Mouse (Mus musculus): Measurements from ENCODE around the gene Cacnb2. TPM values are rescaled to one million over a fixed set of nuclear protein-coding genes. Genes with fewer than 3 reads are reported as not detected.

Cacnb2 gene
- total and polyA plus RNA-seq, 3 experiments, result not detected

Other genes starting within 250 kb of the Cacnb2 start
- not detected in 2 replicates for gene Slc39a12, start 214.8 kb upstream of the Cacnb2 start, total RNA-seq (2012; rRNA removed)
- gene Slc39a12, start 214.8 kb upstream of the Cacnb2 start, polyA plus RNA-seq (2012; ENCODE audit: insufficient read depth in 1 of 2, insufficient read length in 2 of 2, low read depth in 1 of 2, low replicate concordance in 2 of 2, missing spikeins in 1 of 2), result not detected

Data from MEL (cell line).